Mouse (Mus musculus) liver, postnatal 0 days (tissue): ENCODE measurements around the gene Ahdc1. TPM values are rescaled to one million over a fixed set of nuclear protein-coding genes. Genes with fewer than 3 reads are reported as not detected.

ENCODE experiments used
- ATAC-seq: fragments of 200-750 bp; cut with Nextera tagmentation; 2 replicates; pipeline ENCODE4 v1.8.0; 2017; ENCODE audit warnings: mild to moderate bottlenecking, moderate library complexity
- DNase-seq: peaks from one replicate; pipeline ENCODE4 v3.0.0-alpha.2; 2016
- H3K27ac ChIP-seq: fragments of 300-500 bp; sonication (generic); 2 replicates; pipeline ENCODE4 v1.5.1; 2014; ENCODE audit warnings: antibody characterized with exemption, moderate library complexity, mild to moderate bottlenecking, low read depth
- H3K27me3 ChIP-seq: fragments of 300-500 bp; sonication (generic); 2 replicates; pipeline ENCODE4 v1.6.1; 2014; ENCODE audit warnings: low read length, control low read depth, mixed read lengths; ENCODE audit not compliant: insufficient read depth
- H3K36me3 ChIP-seq: fragments of 300-500 bp; sonication (generic); replicated peaks from 2 replicates; pipeline ENCODE4 v1.6.1; 2014; ENCODE audit warnings: mild to moderate bottlenecking, control low read depth, low read length, moderate library complexity, mixed read lengths; ENCODE audit not compliant: insufficient read depth
- H3K4me1 ChIP-seq: fragments of 300-500 bp; sonication (generic); 2 replicates; pipeline ENCODE4 v1.6.1; 2014; ENCODE audit warnings: antibody characterized with exemption, mild to moderate bottlenecking, control low read depth; ENCODE audit not compliant: insufficient read depth
- H3K4me2 ChIP-seq: fragments of 300-500 bp; sonication (generic); 2 replicates; pipeline ENCODE4 v1.6.1; 2014; ENCODE audit warnings: low read depth, mild to moderate bottlenecking, low read length, moderate library complexity, mixed read lengths
- H3K4me3 ChIP-seq: fragments of 300-500 bp; sonication (generic); 2 replicates; pipeline ENCODE4 v1.5.1; 2014; ENCODE audit warnings: low read depth, low read length
- H3K9ac ChIP-seq: fragments of 300-500 bp; sonication (generic); replicated peaks from 2 replicates; pipeline ENCODE4 v1.6.1; 2014; ENCODE audit warnings: mild to moderate bottlenecking, moderate library complexity
- H3K9me3 ChIP-seq: fragments of 300-500 bp; sonication (generic); 2 replicates; pipeline ENCODE4 v1.6.1; 2016; ENCODE audit warnings: mild to moderate bottlenecking, control low read depth, low read length, mixed read lengths
- CTCF ChIP-seq: sonication (generic); IDR thresholded peaks from 2 replicates; pipeline ENCODE4 v1.5.1; 2016; ENCODE audit warnings: antibody characterized with exemption, low read depth
- EP300 ChIP-seq: IDR thresholded peaks from 2 replicates; pipeline ENCODE4 v1.6.1; 2016; ENCODE audit warnings: antibody characterized with exemption, low read depth, mild to moderate bottlenecking
- WGBS: fragments of 180-500 bp; shearing (Covaris S2); extraction: QIAGEN DNeasy Blood & Tissue Kit; methylation state at CpG from one replicate; pipeline ENCODE4 v1.1.7; 2014; ENCODE audit not compliant: insufficient replicate concordance; 5-methylcytosine and 5-hydroxymethylcytosine counted together
- polyA plus RNA-seq: library from polyadenylated mRNA; unstranded; fragments of >200 nt; fragmentation: Nextera tagmentation; extraction: Ambion mirVana; gene quantifications from 2 replicates; pipeline ENCODE4 v1.2.1, GENCODE M21; 2015

Ahdc1 gene
- polyA plus RNA-seq, 1 experiment from 2014 or later: 0.87 TPM

DNA sequence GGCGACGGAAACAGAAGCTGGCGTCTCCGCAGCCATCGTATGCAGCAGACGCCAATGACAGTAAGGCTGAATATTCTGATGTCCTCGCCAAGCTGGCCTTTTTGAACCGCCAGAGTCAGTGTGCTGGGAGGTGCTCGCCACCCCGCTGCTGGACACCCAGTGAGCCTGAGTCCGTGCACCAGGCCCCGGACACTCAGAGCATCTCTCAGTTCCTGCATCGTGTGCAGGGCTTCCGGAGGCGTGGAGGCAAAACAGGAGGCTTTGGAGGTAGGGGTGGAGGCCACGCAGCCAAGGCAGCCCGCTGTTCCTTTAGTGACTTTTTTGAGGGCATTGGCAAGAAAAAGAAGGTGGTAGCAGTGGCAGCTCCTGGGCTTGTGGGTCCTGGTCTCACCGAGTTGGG is 52.1 kb downstream of the Ahdc1 start:
- WGBS: 91% methylated on average over 18 of the region's 18 CpGs
- H3K27me3 ChIP-seq: no peaks in the 10 kb centered on the region
- DNase-seq: no peak
- H3K27ac ChIP-seq: peak overlapping the region; percentile 66; the same call in 1 of the 2 replicates
- peaks cover 29% of the 10 kb centered on the region for H3K36me3 ChIP-seq
- TF ChIP-seq EP300: no peak
- no peak for TF ChIP-seq CTCF
- H3K9ac ChIP-seq: no peak overlapping the region
- no peak overlapping the region for H3K4me2 ChIP-seq
- H3K9me3 ChIP-seq: no peaks in the 10 kb centered on the region
- peaks cover 23% of the 10 kb centered on the region for H3K4me1 ChIP-seq
- no peak for ATAC-seq
- H3K4me3 ChIP-seq: no peak overlapping the region

DNA sequence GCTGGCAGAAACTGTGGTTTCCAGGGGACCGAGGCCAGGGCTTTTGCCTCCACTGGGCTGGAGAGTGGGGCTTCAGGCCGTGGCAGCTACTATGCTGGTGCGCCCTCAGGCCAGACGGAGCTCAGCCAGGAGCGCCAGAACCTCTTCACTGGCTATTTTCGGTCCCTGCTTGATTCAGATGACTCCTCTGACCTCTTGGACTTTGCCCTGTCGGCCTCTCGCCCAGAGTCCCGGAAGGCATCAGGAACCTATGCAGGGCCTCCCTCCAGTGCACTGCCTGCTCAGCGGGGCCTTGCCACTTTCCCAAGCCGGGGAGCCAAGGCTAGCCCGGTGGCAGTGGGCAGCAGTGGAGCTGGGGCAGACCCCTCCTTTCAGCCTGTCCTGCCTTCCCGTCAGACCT is 52.7 kb downstream of the Ahdc1 start:
- 77% methylated on average over 13 of the region's 13 CpGs for WGBS
- ATAC-seq (peak; percentile 87), DNase-seq (peak; percentile 71)
- H3K9me3 ChIP-seq: no peaks in the 10 kb centered on the region
- TF ChIP-seq EP300 (no peak), CTCF (no peak)
- H3K27me3 ChIP-seq: no peaks in the 10 kb centered on the region
- H3K36me3 ChIP-seq: peaks cover 29% of the 10 kb centered on the region
- no peak overlapping the region; the same call in 1 of the 2 replicates for H3K9ac ChIP-seq
- no peak overlapping the region for H3K4me2 ChIP-seq
- H3K4me3 ChIP-seq: no peak overlapping the region
- peak overlapping the region; percentile 66 for H3K27ac ChIP-seq
- H3K4me1 ChIP-seq: peaks cover 17% of the 10 kb centered on the region

DNA sequence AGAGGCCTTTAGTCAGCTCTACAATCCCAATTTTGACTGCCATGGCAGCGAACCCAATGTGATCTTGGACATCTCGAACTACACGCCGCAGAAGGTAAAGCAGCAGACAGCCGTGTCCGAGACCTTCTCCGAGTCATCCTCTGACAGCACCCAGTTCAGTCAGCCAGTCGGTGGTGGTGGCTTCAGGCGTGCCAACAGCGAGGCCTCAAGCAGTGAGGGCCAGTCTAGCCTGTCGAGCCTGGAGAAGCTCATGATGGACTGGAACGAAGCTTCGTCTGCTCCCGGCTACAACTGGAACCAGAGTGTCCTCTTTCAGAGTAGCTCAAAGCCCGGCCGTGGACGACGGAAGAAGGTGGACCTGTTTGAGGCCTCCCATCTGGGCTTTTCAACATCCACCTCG is 53.7 kb downstream of the Ahdc1 start:
- TF ChIP-seq CTCF (no peak), EP300 (no peak)
- H3K4me2 ChIP-seq: no peak overlapping the region

GRCm38 (mm10) chr4:133065894-133066386 is 54.9 kb downstream of the Ahdc1 start:
- H3K9me3 ChIP-seq: no peaks in the 10 kb centered on the region
- H3K27me3 ChIP-seq: no peaks in the 10 kb centered on the region
- H3K36me3 ChIP-seq: peaks cover 31% of the 10 kb centered on the region
- WGBS: 91% methylated on average over 14 of the region's 14 CpGs
- no peak overlapping the region for H3K4me3 ChIP-seq
- DNase-seq: no peak
- TF ChIP-seq CTCF: peak; percentile 33
- TF ChIP-seq EP300: no peak
- no peak overlapping the region for H3K27ac ChIP-seq
- no peak for ATAC-seq
- H3K9ac ChIP-seq: no peak overlapping the region
- H3K4me2 ChIP-seq: no peak overlapping the region
- H3K4me1 ChIP-seq: peaks cover 9% of the 10 kb centered on the region

More for the DNA sequence above, 53.7 kb downstream of the Ahdc1 start:
- H3K27me3 ChIP-seq: no peaks in the 10 kb centered on the region
- no peak overlapping the region for H3K27ac ChIP-seq
- no peak overlapping the region; the same call in 1 of the 2 replicates for H3K9ac ChIP-seq
- 92% methylated on average over 19 of the region's 19 CpGs for WGBS
- no peak overlapping the region for H3K4me3 ChIP-seq
- ATAC-seq (no peak), DNase-seq (no peak)
- peaks cover 29% of the 10 kb centered on the region for H3K36me3 ChIP-seq
- H3K9me3 ChIP-seq: no peaks in the 10 kb centered on the region
- H3K4me1 ChIP-seq: peaks cover 9% of the 10 kb centered on the region

DNA sequence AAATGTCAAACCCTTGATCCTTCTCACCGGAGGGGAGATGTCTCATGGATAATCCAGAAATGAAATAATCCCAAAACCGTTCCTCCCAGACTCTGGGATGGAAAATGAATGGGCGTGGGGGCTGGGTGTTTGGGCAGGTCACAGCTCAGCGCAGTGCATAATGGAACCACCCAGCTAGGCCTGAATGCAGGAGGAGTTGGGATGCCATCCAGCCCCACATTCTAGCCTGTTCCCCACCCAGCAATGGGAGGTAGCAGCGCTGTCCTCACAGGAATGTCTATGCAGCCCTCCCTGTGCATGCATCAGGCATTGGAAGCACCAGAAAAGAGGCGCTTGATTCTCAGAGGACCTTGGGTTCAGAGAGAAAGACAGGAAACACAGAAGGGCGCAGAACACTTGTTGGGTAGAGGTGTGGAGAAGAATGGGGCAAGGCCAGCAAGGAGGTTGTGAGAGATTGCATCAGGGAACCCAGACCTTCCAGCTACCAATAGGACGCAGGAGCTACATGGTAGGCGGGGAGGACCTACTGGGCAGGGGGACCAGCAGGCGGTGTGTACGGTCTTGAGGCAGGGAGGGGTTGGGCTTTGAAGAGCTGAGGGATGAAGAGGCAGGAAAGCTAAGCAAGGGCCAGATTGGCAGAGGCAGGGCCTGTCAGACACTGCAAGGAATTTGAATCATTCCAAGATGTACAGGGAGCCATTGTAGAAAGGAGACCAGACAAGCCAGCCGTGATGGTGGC is 57.5 kb downstream of the Ahdc1 start:
- peaks cover 19% of the 10 kb centered on the region; the same call in 1 of the 2 replicates for H3K36me3 ChIP-seq
- H3K4me3 ChIP-seq: no peak overlapping the region
- no peak overlapping the region for H3K9ac ChIP-seq
- TF ChIP-seq CTCF (no peak), EP300 (no peak)
- H3K4me2 ChIP-seq: no peak overlapping the region
- ATAC-seq: no peak
- no peaks in the 10 kb centered on the region for H3K9me3 ChIP-seq
- H3K27me3 ChIP-seq: no peaks in the 10 kb centered on the region
- DNase-seq: no peak
- no peak overlapping the region for H3K27ac ChIP-seq
- H3K4me1 ChIP-seq: peaks cover 8% of the 10 kb centered on the region
- 83% methylated on average over 12 of the region's 12 CpGs for WGBS

DNA sequence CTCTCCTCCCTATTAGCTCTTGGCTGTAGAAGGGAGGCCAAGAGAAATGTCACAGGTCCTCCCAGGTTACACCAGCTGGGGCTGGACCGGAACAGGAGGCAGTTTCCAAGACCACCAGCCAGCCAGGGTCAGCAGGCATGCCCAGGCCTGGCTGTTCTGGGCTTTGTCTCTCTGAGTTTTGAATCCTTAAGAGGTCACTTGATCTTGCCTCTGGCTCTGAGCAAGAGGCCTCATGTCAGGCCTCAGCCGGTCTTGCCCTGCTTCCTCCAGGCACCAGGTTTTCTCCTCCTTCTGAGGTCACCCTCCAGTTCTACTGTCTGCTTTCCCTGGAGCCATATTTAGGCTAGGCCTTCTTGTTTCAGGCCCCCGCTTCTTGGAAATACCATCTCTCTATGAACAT is 59.3 kb downstream of the Ahdc1 start:
- H3K4me3 ChIP-seq: no peak overlapping the region
- H3K9me3 ChIP-seq: no peaks in the 10 kb centered on the region
- no peaks in the 10 kb centered on the region for H3K27me3 ChIP-seq
- H3K27ac ChIP-seq: no peak overlapping the region
- H3K9ac ChIP-seq: no peak overlapping the region
- ATAC-seq: no peak
- no peak overlapping the region for H3K4me2 ChIP-seq
- H3K4me1 ChIP-seq: no peaks in the 10 kb centered on the region; the same call in 1 of the 2 replicates
- 81% methylated on average over 3 of the region's 3 CpGs for WGBS
- TF ChIP-seq EP300 (no peak), CTCF (no peak)
- DNase-seq: no peak
- peaks cover 14% of the 10 kb centered on the region; the same call in 1 of the 2 replicates for H3K36me3 ChIP-seq
